Mouse (Mus musculus) liver, adult (tissue): ENCODE data around the gene Axin2.

Source experiments
- GATA4 ChIP-seq: IDR thresholded peaks from 2 replicates; pipeline ENCODE4 v1.6.1; 2014; ENCODE audit warnings: mild to moderate bottlenecking, low read length; ENCODE audit not compliant: insufficient replicate concordance

The Axin2 gene

GRCm38 (mm10) chr11:108898483-108898882 is 21.7 kb upstream of the Axin2 start:
- no peak for TF ChIP-seq GATA4

- TF ChIP-seq GATA4 = no peak
Measured at GRCm38 (mm10) chr11:108900718-108901488, 19.2 kb upstream of the Axin2 start.

GRCm38 (mm10) chr11:108901670-108902069 is 18.5 kb upstream of the Axin2 start:
- no peak for TF ChIP-seq GATA4

- no peak for TF ChIP-seq GATA4
Measured at GRCm38 (mm10) chr11:108902303-108902702, 17.8 kb upstream of the Axin2 start.

GRCm38 (mm10) chr11:108906590-108907254 is 13.4 kb upstream of the Axin2 start:
- TF ChIP-seq GATA4 = no peak

GRCm38 (mm10) chr11:108909396-108910195 is 10.6 kb upstream of the Axin2 start:
- TF ChIP-seq GATA4 = no peak

GRCm38 (mm10) chr11:108910328-108910886 is 9.7 kb upstream of the Axin2 start:
- TF ChIP-seq GATA4 = no peak

GRCm38 (mm10) chr11:108910903-108911302 is 9.2 kb upstream of the Axin2 start:
- TF ChIP-seq GATA4 = no peak

GRCm38 (mm10) chr11:108912174-108912573 is 8.0 kb upstream of the Axin2 start:
- no peak for TF ChIP-seq GATA4

GRCm38 (mm10) chr11:108917422-108918324 is 2.5 kb upstream of the Axin2 start:
- TF ChIP-seq GATA4 = no peak

- no peak for TF ChIP-seq GATA4
Measured at GRCm38 (mm10) chr11:108920636-108921505, 722 bp downstream of the Axin2 start.

GRCm38 (mm10) chr11:108921506-108922455 is 1.6 kb downstream of the Axin2 start:
- no peak for TF ChIP-seq GATA4

- no peak for TF ChIP-seq GATA4
Measured at GRCm38 (mm10) chr11:108922511-108923187, 2.5 kb downstream of the Axin2 start.
